Mouse (Mus musculus) heart, adult 11 months (tissue): Measurements from ENCODE around the gene Castor1.

Experiments
- DNase-seq: peaks from one replicate; pipeline ENCODE4 v3.0.0; 2022

Gene Castor1

GRCm38 (mm10) chr11:4264066-4264465 is 46.0 kb downstream of the Castor1 start:
- DNase-seq, result peak; percentile 98

GRCm38 (mm10) chr11:4266271-4267201 is 48.5 kb downstream of the Castor1 start:
- peak; percentile 95 for DNase-seq

GRCm38 (mm10) chr11:4267202-4267578 is 49.2 kb downstream of the Castor1 start:
- no peak for DNase-seq

- DNase-seq, result no peak
Measured at GRCm38 (mm10) chr11:4268500-4268899, 50.5 kb downstream of the Castor1 start.

- DNase-seq, result peak; percentile 97
Measured at GRCm38 (mm10) chr11:4270744-4271459, 52.9 kb downstream of the Castor1 start.

GRCm38 (mm10) chr11:4271544-4271943 is 53.5 kb downstream of the Castor1 start:
- no peak for DNase-seq
